Mouse (Mus musculus) stomach, embryonic 14.5 days (tissue): Measurements from ENCODE around the gene Gabra3. TPM values are rescaled to one million over a fixed set of nuclear protein-coding genes. Genes with fewer than 3 reads are reported as not detected.

Source experiments
- ATAC-seq: fragments of 200-750 bp; cut with Nextera tagmentation; 2 replicates; pipeline ENCODE4 v1.8.0; 2017; ENCODE audit warnings: low read depth, moderate TSS enrichment; ENCODE audit not compliant: insufficient number of reproducible peaks, insufficient read depth, low FRiP score
- H3K27ac ChIP-seq: fragments of 300-500 bp; sonication (generic); 2 replicates; pipeline ENCODE4 v1.5.1; 2014; ENCODE audit warnings: mild to moderate bottlenecking, low read length, moderate library complexity, mixed read lengths
- H3K27me3 ChIP-seq: fragments of 300-500 bp; sonication (generic); 2 replicates; pipeline ENCODE4 v1.6.1; 2014; ENCODE audit warnings: low read length, control low read depth, mixed read lengths; ENCODE audit not compliant: control insufficient read depth, insufficient read depth
- H3K36me3 ChIP-seq: fragments of 300-500 bp; sonication (generic); 2 replicates; pipeline ENCODE4 v1.6.1; 2014; ENCODE audit warnings: mild to moderate bottlenecking, control low read depth, low read length, moderate library complexity, mixed read lengths; ENCODE audit not compliant: control insufficient read depth, insufficient read depth
- H3K4me1 ChIP-seq: fragments of 300-500 bp; sonication (generic); 2 replicates; pipeline ENCODE4 v1.6.1; 2014; ENCODE audit warnings: low read length, control low read depth, mixed read lengths; ENCODE audit not compliant: control insufficient read depth, insufficient read depth
- H3K4me2 ChIP-seq: fragments of 300-500 bp; sonication (generic); replicated peaks from 2 replicates; pipeline ENCODE4 v1.6.1; 2014; ENCODE audit warnings: low read depth, low read length, control low read depth
- H3K4me3 ChIP-seq: fragments of 300-500 bp; sonication (generic); 2 replicates; pipeline ENCODE4 v1.5.1; 2014; ENCODE audit warnings: low read depth, low read length, control low read depth
- H3K9ac ChIP-seq: fragments of 300-500 bp; sonication (generic); replicated peaks from 2 replicates; pipeline ENCODE4 v1.6.1; 2014; ENCODE audit warnings: low read depth, mild to moderate bottlenecking, control low read depth, low read length, moderate library complexity, mixed read lengths
- H3K9me3 ChIP-seq: fragments of 300-500 bp; sonication (generic); 2 replicates; pipeline ENCODE4 v1.6.1; 2016; ENCODE audit warnings: low read depth, low read length, control low read depth; ENCODE audit not compliant: control insufficient read depth
- WGBS: fragments of 180-500 bp; shearing (Covaris S2); extraction: QIAGEN DNeasy Blood & Tissue Kit; methylation state at CpG from one replicate; pipeline ENCODE4 v1.1.7; 2014; 5-methylcytosine and 5-hydroxymethylcytosine counted together
- polyA plus RNA-seq: library from polyadenylated mRNA; unstranded; fragments of >200 nt; fragmentation: Nextera tagmentation; extraction: Ambion mirVana; gene quantifications from 2 replicates; pipeline ENCODE4 v1.2.1, GENCODE M21; 2014

Gene Gabra3
- polyA plus RNA-seq: 3.6 and 4.1 TPM in 2 replicates

DNA sequence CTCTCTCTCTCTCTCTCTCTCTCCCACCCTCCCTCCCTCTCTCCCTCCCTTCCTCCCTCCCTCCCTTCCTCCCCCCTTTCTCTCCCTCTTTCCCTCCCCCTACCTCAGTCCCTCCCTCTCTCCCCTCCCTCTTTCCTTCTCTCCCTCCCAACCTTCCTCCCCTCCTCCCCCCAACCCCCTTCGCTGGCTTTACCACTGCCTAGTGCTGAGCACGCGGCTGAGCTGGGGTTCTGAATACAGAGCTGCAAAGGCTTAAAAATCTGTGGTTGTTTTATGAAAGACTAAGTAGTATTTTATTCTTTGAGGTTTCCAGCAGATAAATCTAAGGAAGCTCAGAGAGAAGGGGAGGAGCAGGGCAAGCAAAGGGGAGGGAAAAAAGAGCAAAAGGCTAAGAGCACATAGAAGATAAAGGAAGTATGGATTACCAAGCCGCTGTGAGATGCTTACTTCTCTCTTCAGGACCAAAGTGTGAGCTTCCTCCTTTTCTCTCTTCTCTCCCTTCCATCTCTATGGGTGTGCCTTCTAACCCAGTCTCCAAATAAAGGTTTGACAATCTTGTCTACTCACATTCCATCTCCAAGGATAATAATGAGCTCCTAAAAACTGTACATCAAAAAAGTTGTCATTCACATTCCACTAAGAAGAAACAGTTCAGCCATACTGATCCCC lies at the start of gene Gabra3:
Gene Gabra3 (minus strand): TSS at position 619 of the 669 bp plus-strand sequence.
- H3K9me3 ChIP-seq: no peaks in the 10 kb centered on the region
- H3K4me1 ChIP-seq: no peaks in the 10 kb centered on the region
- H3K27me3 ChIP-seq: no peaks in the 10 kb centered on the region
- H3K9ac ChIP-seq: no peak within 1 kb of the TSS
- H3K27ac ChIP-seq: no peak within 1 kb of the TSS
- H3K4me2 ChIP-seq: peak within 1 kb of the TSS; percentile 39
- 10% methylated on average over 4 of the region's 4 CpGs for WGBS
- H3K4me3 ChIP-seq: peak within 1 kb of the TSS; percentile 30
- ATAC-seq: no peak
- H3K36me3 ChIP-seq: no peaks in the 10 kb centered on the region

DNA sequence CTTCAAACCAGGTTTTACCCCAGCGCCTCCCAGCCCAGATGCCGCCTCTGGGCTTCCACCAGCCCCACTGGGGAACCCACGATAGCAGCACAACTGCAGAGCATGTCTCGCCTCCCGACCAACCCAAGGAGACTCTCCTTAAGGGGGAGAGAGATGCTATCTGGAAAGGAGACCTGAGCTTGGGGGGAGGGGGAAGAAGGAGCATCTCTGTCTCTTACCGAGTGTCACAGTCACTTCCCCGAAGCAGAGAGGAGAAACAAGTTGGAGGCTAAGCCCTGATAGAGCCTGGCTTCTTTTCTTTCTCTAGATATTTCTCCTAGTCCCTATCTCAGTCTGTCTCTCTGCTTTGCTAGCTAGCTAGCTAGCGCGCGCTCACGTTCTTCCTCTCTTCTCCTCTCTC lies 859 bp downstream of the Gabra3 start:
- Histone ChIP-seq H3K27me3 (no peaks in the 10 kb centered on the region), H3K4me2 (peak overlapping the region; percentile 39), H3K36me3 (no peaks in the 10 kb centered on the region), H3K9me3 (no peaks in the 10 kb centered on the region), H3K4me1 (no peaks in the 10 kb centered on the region), H3K4me3 (peak overlapping the region; percentile 30), H3K27ac (no peak overlapping the region), H3K9ac (no peak overlapping the region)
- 12% methylated on average over 11 of the region's 11 CpGs for WGBS
- ATAC-seq: 0 out of 2 replicates have a peak, but pooled peaks have one; percentile 37

DNA sequence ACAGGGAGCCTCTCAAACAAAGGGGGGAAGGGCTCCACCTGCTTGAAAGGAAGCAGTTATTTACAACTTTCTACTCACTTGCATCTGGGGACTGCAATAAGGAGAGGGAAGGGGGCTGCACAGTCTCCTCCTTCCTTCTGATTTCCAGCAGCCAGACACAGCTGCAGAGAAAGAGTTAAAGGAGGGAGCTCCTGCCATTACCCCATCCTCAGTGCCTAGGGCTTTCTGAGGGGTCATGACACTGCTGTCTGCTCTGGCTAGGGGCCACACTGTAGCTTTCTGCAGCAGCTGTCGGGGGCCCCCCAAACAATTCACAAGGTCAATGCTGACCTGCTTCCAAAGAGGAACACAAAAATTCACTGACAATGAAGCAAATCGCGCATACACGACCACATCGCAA lies 1.3 kb downstream of the Gabra3 start:
- Histone ChIP-seq H3K4me1 (no peaks in the 10 kb centered on the region), H3K9ac (no peak overlapping the region), H3K4me3 (peak overlapping the region; percentile 30), H3K27me3 (no peaks in the 10 kb centered on the region), H3K36me3 (no peaks in the 10 kb centered on the region), H3K4me2 (peak overlapping the region; percentile 39), H3K9me3 (no peaks in the 10 kb centered on the region), H3K27ac (no peak overlapping the region)
- WGBS: 27% methylated on average over 5 of the region's 5 CpGs
- ATAC-seq: no peak

DNA sequence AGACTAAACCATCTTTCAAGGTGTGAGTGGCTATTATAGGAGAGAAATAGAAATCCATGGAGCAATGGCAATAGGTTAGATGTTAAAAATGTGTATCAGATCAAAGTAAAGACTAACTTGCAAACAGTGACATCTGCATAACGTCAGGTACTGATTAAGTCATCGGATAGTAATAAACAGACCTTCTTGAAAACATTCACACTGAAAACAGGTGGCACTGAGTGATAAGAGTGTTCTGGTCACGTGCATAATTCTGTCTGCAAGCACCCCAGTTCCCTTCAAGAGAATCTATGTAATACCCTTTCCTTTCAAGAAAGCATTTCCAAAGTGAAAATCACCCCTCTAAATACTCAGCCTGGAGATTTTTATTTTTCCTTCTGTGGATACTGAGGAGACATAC lies 6.0 kb downstream of the Gabra3 start:
- ATAC-seq: no peak
- WGBS: 47% methylated on average over 3 of the region's 3 CpGs

DNA sequence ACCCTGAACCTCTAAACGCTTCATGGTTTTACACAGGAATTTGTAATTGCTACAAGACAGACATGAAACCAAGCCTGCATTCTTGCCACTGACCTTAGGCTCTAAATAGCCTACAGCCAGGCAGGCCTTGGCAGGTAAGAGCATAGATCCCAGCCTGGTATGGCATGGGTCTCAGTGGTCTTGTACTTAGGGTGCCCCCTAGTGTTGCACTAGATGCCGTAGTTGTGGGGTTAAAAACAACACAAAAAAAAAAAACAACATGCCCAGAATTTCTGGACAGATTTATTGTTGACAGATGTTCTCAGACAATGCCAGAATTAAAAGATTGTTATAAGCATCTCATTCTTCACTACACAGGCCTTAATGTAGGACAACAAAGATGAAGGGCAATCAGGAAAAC lies 12.0 kb downstream of the Gabra3 start:
- ATAC-seq: no peak
- WGBS: 62% methylated on average over 2 of the region's 2 CpGs
- Histone ChIP-seq H3K9ac (no peak overlapping the region), H3K9me3 (no peaks in the 10 kb centered on the region), H3K36me3 (no peaks in the 10 kb centered on the region), H3K27me3 (no peaks in the 10 kb centered on the region), H3K4me1 (no peaks in the 10 kb centered on the region), H3K4me3 (no peak overlapping the region), H3K4me2 (no peak overlapping the region), H3K27ac (no peak overlapping the region)

More for the DNA sequence above, 6.0 kb downstream of the Gabra3 start:
- Histone ChIP-seq H3K4me1 (no peaks in the 10 kb centered on the region), H3K27me3 (no peaks in the 10 kb centered on the region), H3K9me3 (no peaks in the 10 kb centered on the region), H3K4me3 (no peak overlapping the region), H3K36me3 (no peaks in the 10 kb centered on the region), H3K4me2 (no peak overlapping the region), H3K9ac (no peak overlapping the region), H3K27ac (no peak overlapping the region)

DNA sequence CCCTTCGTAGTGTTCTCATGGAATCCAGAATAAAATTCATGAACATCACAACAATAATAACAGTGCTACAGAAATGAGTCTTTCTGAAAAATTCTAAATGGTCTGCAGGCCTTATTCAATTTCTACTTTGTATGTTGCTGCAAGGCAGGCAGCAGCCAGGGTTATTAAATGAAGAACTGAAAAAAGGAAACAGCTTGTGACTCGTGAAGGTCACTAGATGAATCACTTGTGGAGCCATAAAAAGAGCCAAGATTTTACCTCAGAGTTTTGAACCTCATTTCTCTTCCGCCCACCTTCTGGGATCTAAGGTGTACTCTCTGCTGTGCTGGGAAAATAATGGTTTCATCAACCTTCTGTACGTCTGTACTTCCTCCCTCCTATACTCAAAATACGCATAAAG lies 159.4 kb downstream of the Gabra3 start:
- Histone ChIP-seq H3K27me3 (no peaks in the 10 kb centered on the region), H3K4me1 (no peaks in the 10 kb centered on the region), H3K4me3 (no peak overlapping the region), H3K9me3 (no peaks in the 10 kb centered on the region), H3K36me3 (no peaks in the 10 kb centered on the region), H3K27ac (no peak overlapping the region), H3K9ac (no peak overlapping the region), H3K4me2 (no peak overlapping the region)
- 79% methylated on average over 5 of the region's 5 CpGs for WGBS
- no peak for ATAC-seq

DNA sequence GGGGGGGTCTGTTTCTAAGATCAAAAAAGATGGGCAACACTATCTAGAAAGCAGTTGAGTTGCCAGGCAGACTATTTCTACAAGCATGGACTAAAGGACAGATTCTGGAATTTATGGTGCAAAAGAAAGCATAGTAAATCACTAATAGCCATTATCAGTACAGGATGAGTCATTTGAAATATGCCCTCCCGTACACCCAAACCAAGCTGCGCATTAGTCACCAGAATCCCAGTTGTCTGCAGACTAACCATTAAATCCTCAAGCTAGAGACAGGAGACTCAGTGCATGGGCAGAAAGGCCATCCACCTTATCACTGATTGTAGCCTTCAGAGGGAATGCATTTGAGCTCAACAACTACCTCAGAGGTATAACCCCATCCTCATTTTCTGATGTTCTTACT lies 166.8 kb downstream of the Gabra3 start:
- H3K4me2 ChIP-seq: no peak overlapping the region
- no peaks in the 10 kb centered on the region for H3K27me3 ChIP-seq
- no peaks in the 10 kb centered on the region for H3K36me3 ChIP-seq
- H3K4me3 ChIP-seq: no peak overlapping the region
- H3K27ac ChIP-seq: no peak overlapping the region
- no peaks in the 10 kb centered on the region for H3K9me3 ChIP-seq
- ATAC-seq: no peak
- WGBS: 78% methylated on average over 2 of the region's 2 CpGs
- no peaks in the 10 kb centered on the region for H3K4me1 ChIP-seq
- no peak overlapping the region for H3K9ac ChIP-seq

DNA sequence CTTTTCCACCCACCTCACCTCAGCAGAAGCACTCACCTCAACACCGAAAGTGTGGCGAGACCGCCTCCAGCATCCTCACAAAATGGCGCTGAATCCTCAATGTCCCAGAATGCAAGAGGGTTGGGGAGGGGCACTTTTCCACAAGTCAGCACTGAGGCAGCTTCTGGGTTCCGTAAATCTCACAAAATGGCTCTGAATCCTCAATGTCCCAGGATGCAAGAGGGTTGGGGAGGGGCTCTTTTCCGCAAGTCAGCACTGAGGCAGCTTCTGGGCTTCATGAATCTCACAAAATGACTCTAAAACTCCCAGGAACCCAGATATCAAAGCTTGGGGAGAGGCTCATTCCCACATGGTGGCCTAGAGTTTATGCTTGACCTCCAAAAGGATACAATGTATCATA lies 269.9 kb downstream of the Gabra3 start, which contains the start of gene Magea10:
Gene Magea10 (minus strand): TSS at position 101 of the 400 bp plus-strand sequence.
- H3K4me2 ChIP-seq: no peak within 1 kb of the TSS
- H3K27ac ChIP-seq: no peak within 1 kb of the TSS
- ATAC-seq: no peak
- no peaks in the 10 kb centered on the region for H3K27me3 ChIP-seq
- H3K4me3 ChIP-seq: no peak within 1 kb of the TSS
- H3K36me3 ChIP-seq: no peaks in the 10 kb centered on the region
- H3K9ac ChIP-seq: no peak within 1 kb of the TSS
- 86% methylated on average over 6 of the region's 6 CpGs for WGBS
- H3K4me1 ChIP-seq: no peaks in the 10 kb centered on the region
- H3K9me3 ChIP-seq: no peaks in the 10 kb centered on the region
